Mouse (Mus musculus) erythroblast, embryonic 14.5 days (primary cell): ENCODE data around the gene Nr6a1.

Source experiments
- GATA1 ChIP-seq: IDR thresholded peaks from 2 replicates; pipeline ENCODE4 v1.6.1; 2012; ENCODE audit warnings: low read length, inconsistent platforms, mixed read lengths
- TAL1 ChIP-seq: IDR thresholded peaks from 3 replicates; pipeline ENCODE4 v1.6.1; 2012; ENCODE audit warnings: low read length, inconsistent platforms, mixed read lengths

GRCm38 (mm10) chr2:38704336-38704735, 223.2 kb downstream of the Nr6a1 start:
- TF ChIP-seq GATA1 (no peak), TAL1 (no peak)
